Mouse (Mus musculus) lung, postnatal 0 days (tissue): ENCODE measurements around the gene Kirrel2.
A peak's percentile ranks its signal among the peaks of the same experiment; 100 is the strongest.

Source experiments
- CTCF ChIP-seq: IDR thresholded peaks from 2 replicates; pipeline ENCODE4 v1.5.1; 2016; ENCODE audit warnings: antibody characterized with exemption, mild to moderate bottlenecking
- EP300 ChIP-seq: IDR thresholded peaks from 2 replicates; pipeline ENCODE4 v1.6.1; 2016; ENCODE audit warnings: antibody characterized with exemption, mild to moderate bottlenecking, control low read depth

GRCm38 (mm10) chr7:30490251-30490956, 32.9 kb upstream of the Kirrel2 start:
- TF ChIP-seq CTCF: peak; percentile 69
- TF ChIP-seq EP300: no peak
